Mouse (Mus musculus) embryonic fibroblast, embryonic 13.5 days (primary cell): ENCODE results near the gene Sparcl1. TPM values are rescaled to one million over a fixed set of nuclear protein-coding genes. Genes with fewer than 3 reads are reported as not detected.

Experiments used
- H3K27ac ChIP-seq: 2 replicates; pipeline ENCODE4 v1.5.1; 2012; ENCODE audit warnings: low read length, control low read depth, inconsistent platforms; ENCODE audit not compliant: insufficient read depth
- H3K4me1 ChIP-seq: 2 replicates; pipeline ENCODE4 v1.6.1; 2011; ENCODE audit warnings: low read length; ENCODE audit not compliant: control insufficient read depth, insufficient read depth
- H3K4me3 ChIP-seq: 2 replicates; pipeline ENCODE4 v1.5.1; 2011; ENCODE audit warnings: mild to moderate bottlenecking, control low read depth, low read length; ENCODE audit not compliant: insufficient read depth
- CTCF ChIP-seq: IDR thresholded peaks from 2 replicates; pipeline ENCODE4 v1.5.1; 2011; ENCODE audit warnings: mild to moderate bottlenecking, control low read depth, low read length, moderate library complexity, borderline replicate concordance; ENCODE audit not compliant: insufficient read depth
- POLR2A ChIP-seq: IDR thresholded peaks from 2 replicates; pipeline ENCODE4 v1.6.1; 2011; ENCODE audit warnings: low read depth, mild to moderate bottlenecking, control low read depth, low read length, moderate library complexity
- polyA plus RNA-seq: library from polyadenylated mRNA; stranded (reverse); fragments of >200 nt; gene quantifications from 2 replicates; pipeline ENCODE4 v1.2.4, GENCODE M21; 2011; ENCODE audit warnings: low read depth; ENCODE audit not compliant: missing spikeins, insufficient read length

The Sparcl1 gene
- polyA plus RNA-seq, 1 experiment, result 4.1 TPM

- Histone ChIP-seq H3K4me1 (peaks cover 11% of the 10 kb centered on the region), H3K27ac (no peak overlapping the region), H3K4me3 (no peak overlapping the region)
- TF ChIP-seq CTCF (peak; percentile 76; the same call in 1 of the 2 replicates), POLR2A (no peak)
These were observed 18.0 kb upstream of the Sparcl1 start for GRCm38 (mm10) chr5:104131544-104131943.

GRCm38 (mm10) chr5:104130891-104131290 lies 17.4 kb upstream of the Sparcl1 start:
- H3K4me3 ChIP-seq, result no peak overlapping the region
- TF ChIP-seq CTCF, result no peak
- no peak for TF ChIP-seq POLR2A
- H3K4me1 ChIP-seq, result peaks cover 11% of the 10 kb centered on the region
- H3K27ac ChIP-seq, result no peak overlapping the region

GRCm38 (mm10) chr5:104128281-104129031 lies 14.9 kb upstream of the Sparcl1 start:
- H3K4me3 ChIP-seq, result no peak overlapping the region
- TF ChIP-seq CTCF (no peak), POLR2A (no peak)
- H3K27ac ChIP-seq, result no peak overlapping the region
- H3K4me1 ChIP-seq, result peaks cover 8% of the 10 kb centered on the region

GRCm38 (mm10) chr5:104127351-104127750 lies 13.8 kb upstream of the Sparcl1 start:
- H3K4me1 ChIP-seq, result peaks cover 8% of the 10 kb centered on the region
- H3K4me3 ChIP-seq, result no peak overlapping the region
- no peak overlapping the region for H3K27ac ChIP-seq
- TF ChIP-seq CTCF (no peak), POLR2A (no peak)

- H3K4me3 ChIP-seq, result no peak overlapping the region
- peaks cover 8% of the 10 kb centered on the region for H3K4me1 ChIP-seq
- no peak for TF ChIP-seq POLR2A
- no peak for TF ChIP-seq CTCF
- no peak overlapping the region for H3K27ac ChIP-seq
These were observed 13.2 kb upstream of the Sparcl1 start for GRCm38 (mm10) chr5:104126561-104127320.

GRCm38 (mm10) chr5:104124016-104124658 lies 10.6 kb upstream of the Sparcl1 start:
- Histone ChIP-seq H3K27ac (no peak overlapping the region), H3K4me3 (no peak overlapping the region)
- no peak for TF ChIP-seq POLR2A
- no peak for TF ChIP-seq CTCF

GRCm38 (mm10) chr5:104115890-104116289 lies 2.4 kb upstream of the Sparcl1 start:
- Histone ChIP-seq H3K27ac (no peak overlapping the region), H3K4me3 (no peak overlapping the region), H3K4me1 (peaks cover 4% of the 10 kb centered on the region)
- no peak for TF ChIP-seq POLR2A
- no peak for TF ChIP-seq CTCF

More at GRCm38 (mm10) chr5:104124016-104124658, 10.6 kb upstream of the Sparcl1 start:
- H3K4me1 ChIP-seq, result peaks cover 8% of the 10 kb centered on the region

- no peak for TF ChIP-seq CTCF
- no peak for TF ChIP-seq POLR2A
- H3K27ac ChIP-seq, result no peak overlapping the region
- no peak overlapping the region for H3K4me3 ChIP-seq
- peaks cover 4% of the 10 kb centered on the region for H3K4me1 ChIP-seq
These were observed 1.6 kb upstream of the Sparcl1 start for GRCm38 (mm10) chr5:104115118-104115517.

GRCm38 (mm10) chr5:104112511-104112910 lies 1.0 kb downstream of the Sparcl1 start:
- Histone ChIP-seq H3K27ac (no peak overlapping the region), H3K4me1 (peaks cover 8% of the 10 kb centered on the region), H3K4me3 (no peak overlapping the region)
- TF ChIP-seq POLR2A, result no peak
- TF ChIP-seq CTCF, result no peak
